Mouse (Mus musculus): Measurements from ENCODE around the gene Hoxc12. TPM values are rescaled to one million over a fixed set of nuclear protein-coding genes. Genes with fewer than 3 reads are reported as not detected.

Gene Hoxc12
- polyA plus RNA-seq, 1 experiment from 2014 or later: not detected

GRCm38 (mm10) chr15:102959663-102960191 is 23.2 kb downstream of the Hoxc12 start:
- H3K36me3 ChIP-seq: no peaks in the 10 kb centered on the region
- no peak overlapping the region for H3K27ac ChIP-seq (replicated peaks)
- H3K27me3 ChIP-seq: peaks cover 95% of the 10 kb centered on the region
- no peaks in the 10 kb centered on the region for H3K4me1 ChIP-seq
- WGBS: under 1% methylated on average over 13 of the region's 13 CpGs
- no peak overlapping the region for H3K4me2 ChIP-seq (replicated peaks)
- no peak overlapping the region for H3K4me3 ChIP-seq
- no peaks in the 10 kb centered on the region for H3K9me3 ChIP-seq
- no peak overlapping the region for H3K9ac ChIP-seq (replicated peaks)
- ATAC-seq (ENCODE audit: low FRiP score, low read depth): no peak

- Histone ChIP-seq H3K27me3 (peaks cover 95% of the 10 kb centered on the region), H3K27ac (replicated peaks) (no peak overlapping the region), H3K4me3 (no peak overlapping the region), H3K4me2 (replicated peaks) (no peak overlapping the region), H3K36me3 (no peaks in the 10 kb centered on the region), H3K4me1 (0 out of 2 replicates have a peak, but pooled peaks cover 5% of the 10 kb centered on the region), H3K9ac (replicated peaks) (no peak overlapping the region), H3K9me3 (no peaks in the 10 kb centered on the region)
- WGBS: 4% methylated on average over 6 of the region's 6 CpGs
- no peak for ATAC-seq (ENCODE audit: low FRiP score, low read depth)
Measured at GRCm38 (mm10) chr15:102961728-102962127, 25.2 kb downstream of the Hoxc12 start.

GRCm38 (mm10) chr15:102962492-102962891 is 25.9 kb downstream of the Hoxc12 start:
- Histone ChIP-seq H3K4me3 (no peak overlapping the region), H3K27ac (replicated peaks) (no peak overlapping the region), H3K9ac (replicated peaks) (no peak overlapping the region), H3K27me3 (peaks cover 95% of the 10 kb centered on the region), H3K4me2 (replicated peaks) (no peak overlapping the region), H3K36me3 (no peaks in the 10 kb centered on the region), H3K4me1 (0 out of 2 replicates have a peak, but pooled peaks cover 6% of the 10 kb centered on the region), H3K9me3 (no peaks in the 10 kb centered on the region)
- WGBS: 1% methylated on average over 13 of the region's 13 CpGs
- ATAC-seq (ENCODE audit: low FRiP score, low read depth): no peak

GRCm38 (mm10) chr15:102963259-102963658 is 26.7 kb downstream of the Hoxc12 start:
- Histone ChIP-seq H3K27ac (replicated peaks) (no peak overlapping the region), H3K36me3 (no peaks in the 10 kb centered on the region), H3K4me2 (replicated peaks) (no peak overlapping the region), H3K9ac (replicated peaks) (no peak overlapping the region), H3K4me3 (no peak overlapping the region), H3K9me3 (no peaks in the 10 kb centered on the region), H3K4me1 (0 out of 2 replicates have a peak, but pooled peaks cover 6% of the 10 kb centered on the region), H3K27me3 (peaks cover 94% of the 10 kb centered on the region)
- no peak for ATAC-seq (ENCODE audit: low FRiP score, low read depth)
- WGBS: under 1% methylated on average over 8 of the region's 8 CpGs

GRCm38 (mm10) chr15:102963671-102964640 is 27.4 kb downstream of the Hoxc12 start:
- WGBS: 1% methylated on average over 28 of the region's 28 CpGs
- Histone ChIP-seq H3K4me2 (replicated peaks) (no peak overlapping the region), H3K27ac (replicated peaks) (no peak overlapping the region), H3K9me3 (no peaks in the 10 kb centered on the region), H3K27me3 (peaks cover 95% of the 10 kb centered on the region), H3K4me1 (0 out of 2 replicates have a peak, but pooled peaks cover 6% of the 10 kb centered on the region), H3K36me3 (no peaks in the 10 kb centered on the region), H3K4me3 (no peak overlapping the region), H3K9ac (replicated peaks) (no peak overlapping the region)
- no peak for ATAC-seq (ENCODE audit: low FRiP score, low read depth)

GRCm38 (mm10) chr15:102965003-102965891 is 28.7 kb downstream of the Hoxc12 start:
- Histone ChIP-seq H3K27me3 (peaks cover 96% of the 10 kb centered on the region), H3K4me3 (no peak overlapping the region), H3K36me3 (no peaks in the 10 kb centered on the region), H3K9ac (replicated peaks) (no peak overlapping the region), H3K4me2 (replicated peaks) (no peak overlapping the region), H3K9me3 (no peaks in the 10 kb centered on the region), H3K27ac (replicated peaks) (no peak overlapping the region), H3K4me1 (0 out of 2 replicates have a peak, but pooled peaks cover 6% of the 10 kb centered on the region)
- ATAC-seq (ENCODE audit: low FRiP score, low read depth): no peak
- WGBS: 2% methylated on average over 26 of the region's 26 CpGs

GRCm38 (mm10) chr15:102965892-102966775 is 29.6 kb downstream of the Hoxc12 start:
- Histone ChIP-seq H3K4me1 (0 out of 2 replicates have a peak, but pooled peaks cover 6% of the 10 kb centered on the region), H3K4me3 (peak overlapping the region; percentile 10; the same call in 1 of the 2 replicates), H3K4me2 (replicated peaks) (peak overlapping the region; percentile 35), H3K36me3 (no peaks in the 10 kb centered on the region), H3K27me3 (peaks cover 96% of the 10 kb centered on the region), H3K27ac (replicated peaks) (no peak overlapping the region), H3K9me3 (no peaks in the 10 kb centered on the region), H3K9ac (replicated peaks) (no peak overlapping the region)
- 1% methylated on average over 29 of the region's 30 CpGs for WGBS
- ATAC-seq (ENCODE audit: low FRiP score, low read depth): peak; percentile 47

- Histone ChIP-seq H3K9ac (replicated peaks) (no peak within 1 kb of the TSS), H3K36me3 (no peaks in the 10 kb centered on the region), H3K27me3 (peaks cover 95% of the 10 kb centered on the region), H3K4me1 (0 out of 2 replicates have a peak, but pooled peaks cover 6% of the 10 kb centered on the region), H3K9me3 (no peaks in the 10 kb centered on the region), H3K27ac (replicated peaks) (no peak within 1 kb of the TSS), H3K4me3 (peak within 1 kb of the TSS; percentile 10; the same call in 1 of the 2 replicates), H3K4me2 (replicated peaks) (peak within 1 kb of the TSS; percentile 35)
- no peak; the same call in 1 of the 2 replicates for ATAC-seq (ENCODE audit: low FRiP score, low read depth)
- 2% methylated on average over 27 of the region's 27 CpGs for WGBS
Measured at GRCm38 (mm10) chr15:102966776-102967311, 30.3 kb downstream of the Hoxc12 start, which contains the start of gene Hoxc10. TSS of gene Hoxc10 (plus strand) at chr15:102966796.

- Histone ChIP-seq H3K4me1 (0 out of 2 replicates have a peak, but pooled peaks cover 6% of the 10 kb centered on the region), H3K36me3 (no peaks in the 10 kb centered on the region), H3K9ac (replicated peaks) (no peak within 1 kb of the TSS), H3K4me2 (replicated peaks) (peak within 1 kb of the TSS; percentile 35), H3K9me3 (no peaks in the 10 kb centered on the region), H3K27ac (replicated peaks) (no peak within 1 kb of the TSS), H3K4me3 (peak within 1 kb of the TSS; percentile 10; the same call in 1 of the 2 replicates), H3K27me3 (peaks cover 97% of the 10 kb centered on the region)
- WGBS: 2% methylated on average over 12 of the region's 12 CpGs
- no peak for ATAC-seq (ENCODE audit: low FRiP score, low read depth)
Measured at GRCm38 (mm10) chr15:102967312-102967510, 30.7 kb downstream of the Hoxc12 start, which contains the start of gene Hoxc5. TSS of gene Hoxc5 (plus strand) at chr15:102967443.

- ATAC-seq (ENCODE audit: low FRiP score, low read depth): no peak
- no peak overlapping the region for H3K27ac ChIP-seq (replicated peaks)
- 2% methylated on average over 34 of the region's 34 CpGs for WGBS
Measured at GRCm38 (mm10) chr15:102967511-102968397, 31.2 kb downstream of the Hoxc12 start.

More at GRCm38 (mm10) chr15:102967511-102968397, 31.2 kb downstream of the Hoxc12 start:
- Histone ChIP-seq H3K9me3 (no peaks in the 10 kb centered on the region), H3K4me3 (no peak overlapping the region), H3K4me1 (0 out of 2 replicates have a peak, but pooled peaks cover 6% of the 10 kb centered on the region), H3K27me3 (peaks cover 97% of the 10 kb centered on the region), H3K4me2 (replicated peaks) (no peak overlapping the region), H3K36me3 (no peaks in the 10 kb centered on the region), H3K9ac (replicated peaks) (no peak overlapping the region)
